Mouse (Mus musculus): ENCODE results near the gene Defb25.

Defb25 gene

GRCm38 (mm10) chr2:152622953-152623352, at the start of gene Defb25:
Gene Defb25, minus strand, starts transcription at chr2:152623053.
- in situ Hi-C loops (cut with MboI, MseI) = no loop called here

- in situ Hi-C loops (cut with MboI, MseI) = loop anchor here (10.0 kb wide), 1 partner anchor 593 kb away; no protein-coding TSS in a partner anchor
These were observed 49.3 kb upstream of the Defb25 start for GRCm38 (mm10) chr2:152672166-152672565.

- in situ Hi-C loops (cut with MboI, MseI) = loop anchor here (10.0 kb wide), 1 partner anchor 593 kb away; no protein-coding TSS in a partner anchor
These were observed 48.8 kb upstream of the Defb25 start for GRCm38 (mm10) chr2:152671642-152671999.

- in situ Hi-C loops (cut with MboI, MseI) = loop anchor here (10.0 kb wide), 1 partner anchor 594 kb away; no protein-coding TSS in a partner anchor
These were observed 48.3 kb upstream of the Defb25 start for GRCm38 (mm10) chr2:152670983-152671641.

GRCm38 (mm10) chr2:152669639-152670484, 47.0 kb upstream of the Defb25 start:
- in situ Hi-C loops (cut with MboI, MseI) = loop anchor here (10.0 kb wide), 2 partner anchors 55 to 595 kb away; no protein-coding TSS in a partner anchor

GRCm38 (mm10) chr2:152669256-152669638, 46.4 kb upstream of the Defb25 start, which contains the start of gene H13:
Gene H13, plus strand, starts transcription at chr2:152669461.
- in situ Hi-C loops (cut with MboI, MseI) = loop anchor here (10.0 kb wide), 1 partner anchor 54 kb away; no protein-coding TSS in a partner anchor

GRCm38 (mm10) chr2:152666191-152666590, 43.3 kb upstream of the Defb25 start:
- in situ Hi-C loops (cut with MboI, MseI) = loop anchor here (10.0 kb wide), 1 partner anchor 51 kb away; no protein-coding TSS in a partner anchor

- in situ Hi-C loops (cut with MboI, MseI) = loop anchor here (10.0 kb wide), 1 partner anchor 46 kb away; no protein-coding TSS in a partner anchor
These were observed 38.3 kb upstream of the Defb25 start for GRCm38 (mm10) chr2:152661163-152661562.

- in situ Hi-C loops (cut with MboI, MseI) = no loop called here
These were observed 34.5 kb upstream of the Defb25 start for GRCm38 (mm10) chr2:152657398-152657797.

GRCm38 (mm10) chr2:152653874-152654715, 31.2 kb upstream of the Defb25 start:
- in situ Hi-C loops (cut with MboI, MseI) = no loop called here

- in situ Hi-C loops (cut with MboI, MseI) = no loop called here
These were observed 30.2 kb upstream of the Defb25 start for GRCm38 (mm10) chr2:152652901-152653620.

GRCm38 (mm10) chr2:152639406-152640113, 16.7 kb upstream of the Defb25 start:
- in situ Hi-C loops (cut with MboI, MseI) = no loop called here

GRCm38 (mm10) chr2:152638865-152639264, 16.0 kb upstream of the Defb25 start:
- in situ Hi-C loops (cut with MboI, MseI) = no loop called here

- in situ Hi-C loops (cut with MboI, MseI) = no loop called here
These were observed 14.5 kb upstream of the Defb25 start for GRCm38 (mm10) chr2:152637381-152637780.

GRCm38 (mm10) chr2:152637006-152637322, 14.1 kb upstream of the Defb25 start:
- in situ Hi-C loops (cut with MboI, MseI) = no loop called here

- in situ Hi-C loops (cut with MboI, MseI) = no loop called here
These were observed 13.6 kb upstream of the Defb25 start for GRCm38 (mm10) chr2:152636246-152637005.

- in situ Hi-C loops (cut with MboI, MseI) = no loop called here
These were observed 11.5 kb upstream of the Defb25 start for GRCm38 (mm10) chr2:152634311-152634710.

- in situ Hi-C loops (cut with MboI, MseI) = no loop called here
These were observed 10.5 kb upstream of the Defb25 start for GRCm38 (mm10) chr2:152633334-152633733.

GRCm38 (mm10) chr2:152629904-152630303, 7.1 kb upstream of the Defb25 start:
- in situ Hi-C loops (cut with MboI, MseI) = no loop called here

- in situ Hi-C loops (cut with MboI, MseI) = no loop called here
These were observed 6.4 kb upstream of the Defb25 start for GRCm38 (mm10) chr2:152629239-152629638.
